Mouse (Mus musculus): ENCODE measurements at regions not wholly inside any gene's neighbourhood (a gene's known extent, or its start where the extent isn't known, plus 50 kb on each side); places are given as distances from the start of the nearest gene placed in this dataset.
A peak's percentile ranks its signal among the peaks of the same experiment; 100 is the strongest.

GRCm38 (mm10) chr16:86138171-86138570 lies 236.5 kb upstream of the Adamts5 start:
- 45% methylated on average over 3 of the region's 3 CpGs for WGBS
- Histone ChIP-seq H3K27ac (no peak overlapping the region), H3K27me3 (ENCODE audit: control insufficient read depth, insufficient read depth, low read length) (no peaks in the 10 kb centered on the region), H3K9ac (ENCODE audit: low read depth, low read length) (no peak overlapping the region), H3K4me1 (ENCODE audit: control insufficient read depth, insufficient read depth, low read length) (no peaks in the 10 kb centered on the region), H3K79me2 (replicated peaks; ENCODE audit: control insufficient read depth, insufficient read depth, low read length) (no peaks in the 10 kb centered on the region), H3K4me3 (no peak overlapping the region), H3K36me3 (ENCODE audit: control insufficient read depth, insufficient read depth, low read length) (no peaks in the 10 kb centered on the region)
- TF ChIP-seq EP300 (IDR thresholded peaks at IDR 0.05; ENCODE audit: insufficient read depth, low read depth, low read length) (no peak), CTCF (IDR thresholded peaks at IDR 0.05) (no peak), POLR2A (IDR thresholded peaks at IDR 0.05; ENCODE audit: insufficient read depth, low read depth, low read length) (no peak)
- intact Hi-C loops (cut with DNase I), result no loop called here
- peak; percentile 27 to 42 for DNase-seq

GRCm38 (mm10) chr16:86136169-86136568 lies 234.5 kb upstream of the Adamts5 start:
- intact Hi-C loops (cut with DNase I), result no loop called here
- Histone ChIP-seq H3K36me3 (ENCODE audit: control insufficient read depth, insufficient read depth, low read length) (no peaks in the 10 kb centered on the region), H3K27me3 (ENCODE audit: control insufficient read depth, insufficient read depth, low read length) (no peaks in the 10 kb centered on the region), H3K4me3 (no peak overlapping the region), H3K79me2 (replicated peaks; ENCODE audit: control insufficient read depth, insufficient read depth, low read length) (no peaks in the 10 kb centered on the region), H3K27ac (no peak overlapping the region), H3K9ac (ENCODE audit: low read depth, low read length) (no peak overlapping the region), H3K4me1 (ENCODE audit: control insufficient read depth, insufficient read depth, low read length) (no peaks in the 10 kb centered on the region)
- TF ChIP-seq CTCF (IDR thresholded peaks at IDR 0.05), result no peak
- no peak for TF ChIP-seq EP300 (IDR thresholded peaks at IDR 0.05; ENCODE audit: insufficient read depth, low read depth, low read length)
- no peak for TF ChIP-seq POLR2A (IDR thresholded peaks at IDR 0.05; ENCODE audit: insufficient read depth, low read depth, low read length)
- WGBS, result 67% methylated on average over 3 of the region's 3 CpGs
- DNase-seq, result no peak

- H3K36me3 ChIP-seq (ENCODE audit: control insufficient read depth, insufficient read depth, low read length), result no peaks in the 10 kb centered on the region
- H3K4me1 ChIP-seq (ENCODE audit: control insufficient read depth, insufficient read depth, low read length), result no peaks in the 10 kb centered on the region
- H3K4me3 ChIP-seq, result no peak overlapping the region
- no peaks in the 10 kb centered on the region for H3K27me3 ChIP-seq (ENCODE audit: control insufficient read depth, insufficient read depth, low read length)
- 69% methylated on average over 4 of the region's 4 CpGs for WGBS
- TF ChIP-seq CTCF (IDR thresholded peaks at IDR 0.05), result no peak
- no peak for TF ChIP-seq POLR2A (IDR thresholded peaks at IDR 0.05; ENCODE audit: insufficient read depth, low read depth, low read length)
- TF ChIP-seq EP300 (IDR thresholded peaks at IDR 0.05; ENCODE audit: insufficient read depth, low read depth, low read length), result no peak
- no peak for DNase-seq
- H3K27ac ChIP-seq, result peak overlapping the region; percentile 51
- H3K79me2 ChIP-seq (replicated peaks; ENCODE audit: control insufficient read depth, insufficient read depth, low read length), result no peaks in the 10 kb centered on the region
- intact Hi-C loops (cut with DNase I), result no loop called here
- no peak overlapping the region for H3K9ac ChIP-seq (ENCODE audit: low read depth, low read length)
These were observed 225.8 kb upstream of the Adamts5 start for GRCm38 (mm10) chr16:86127391-86127790.

- no peaks in the 10 kb centered on the region for H3K4me1 ChIP-seq (ENCODE audit: control insufficient read depth, insufficient read depth, low read length)
- H3K27ac ChIP-seq, result no peak overlapping the region
- H3K9ac ChIP-seq (ENCODE audit: low read depth, low read length), result no peak overlapping the region
- H3K79me2 ChIP-seq (replicated peaks; ENCODE audit: control insufficient read depth, insufficient read depth, low read length), result no peaks in the 10 kb centered on the region
- H3K4me3 ChIP-seq, result no peak overlapping the region
- TF ChIP-seq POLR2A (IDR thresholded peaks at IDR 0.05; ENCODE audit: insufficient read depth, low read depth, low read length) (no peak), CTCF (IDR thresholded peaks at IDR 0.05) (no peak), EP300 (IDR thresholded peaks at IDR 0.05; ENCODE audit: insufficient read depth, low read depth, low read length) (no peak)
- 90% methylated on average over 1 of the region's 1 CpGs for WGBS
- no peak for DNase-seq
- intact Hi-C loops (cut with DNase I), result no loop called here
- H3K27me3 ChIP-seq (ENCODE audit: control insufficient read depth, insufficient read depth, low read length), result no peaks in the 10 kb centered on the region
- no peaks in the 10 kb centered on the region for H3K36me3 ChIP-seq (ENCODE audit: control insufficient read depth, insufficient read depth, low read length)
These were observed 222.6 kb upstream of the Adamts5 start for GRCm38 (mm10) chr16:86124182-86124581.

GRCm38 (mm10) chr16:86122936-86123335 lies 221.3 kb upstream of the Adamts5 start:
- Histone ChIP-seq H3K4me1 (ENCODE audit: control insufficient read depth, insufficient read depth, low read length) (no peaks in the 10 kb centered on the region), H3K27ac (no peak overlapping the region), H3K36me3 (ENCODE audit: control insufficient read depth, insufficient read depth, low read length) (no peaks in the 10 kb centered on the region), H3K79me2 (replicated peaks; ENCODE audit: control insufficient read depth, insufficient read depth, low read length) (no peaks in the 10 kb centered on the region), H3K4me3 (no peak overlapping the region), H3K27me3 (ENCODE audit: control insufficient read depth, insufficient read depth, low read length) (no peaks in the 10 kb centered on the region), H3K9ac (ENCODE audit: low read depth, low read length) (no peak overlapping the region)
- TF ChIP-seq CTCF (IDR thresholded peaks at IDR 0.05) (no peak), EP300 (IDR thresholded peaks at IDR 0.05; ENCODE audit: insufficient read depth, low read depth, low read length) (no peak), POLR2A (IDR thresholded peaks at IDR 0.05; ENCODE audit: insufficient read depth, low read depth, low read length) (no peak)
- WGBS, result 21% methylated on average over 1 of the region's 1 CpGs
- intact Hi-C loops (cut with DNase I), result no loop called here
- no peak for DNase-seq

- Histone ChIP-seq H3K9ac (ENCODE audit: low read depth, low read length) (no peak overlapping the region), H3K4me1 (ENCODE audit: control insufficient read depth, insufficient read depth, low read length) (no peaks in the 10 kb centered on the region)
- intact Hi-C loops (cut with DNase I), result no loop called here
These were observed 216.3 kb upstream of the Adamts5 start for GRCm38 (mm10) chr16:86117959-86118358.

More at GRCm38 (mm10) chr16:86117959-86118358, 216.3 kb upstream of the Adamts5 start:
- no peaks in the 10 kb centered on the region for H3K79me2 ChIP-seq (replicated peaks; ENCODE audit: control insufficient read depth, insufficient read depth, low read length)
- H3K36me3 ChIP-seq (ENCODE audit: control insufficient read depth, insufficient read depth, low read length), result no peaks in the 10 kb centered on the region
- DNase-seq, result no peak
- no peak overlapping the region for H3K27ac ChIP-seq
- H3K27me3 ChIP-seq (ENCODE audit: control insufficient read depth, insufficient read depth, low read length), result no peaks in the 10 kb centered on the region
- TF ChIP-seq EP300 (IDR thresholded peaks at IDR 0.05; ENCODE audit: insufficient read depth, low read depth, low read length) (no peak), POLR2A (IDR thresholded peaks at IDR 0.05; ENCODE audit: insufficient read depth, low read depth, low read length) (no peak), CTCF (IDR thresholded peaks at IDR 0.05) (no peak)
- H3K4me3 ChIP-seq, result no peak overlapping the region

Measured in heart, adult 2 months (tissue).